Mouse (Mus musculus) neural tube, embryonic 12.5 days (tissue): ENCODE measurements around the gene Map3k12. TPM values are rescaled to one million over a fixed set of nuclear protein-coding genes. Genes with fewer than 3 reads are reported as not detected.

ENCODE experiments used
- polyA plus RNA-seq: library from polyadenylated mRNA; unstranded; fragments of >200 nt; fragmentation: Nextera tagmentation; extraction: Ambion mirVana; gene quantifications from 2 replicates; pipeline ENCODE4 v1.2.1, GENCODE M21; 2016

Gene Map3k12
- polyA plus RNA-seq, 1 experiment from 2014 or later: 51.9 TPM

Other genes with a start within 250 kb of the Map3k12 start
- gene Gm9918, start 246.5 kb downstream of the Map3k12 start, polyA plus RNA-seq: 0.09 and 0.23 TPM in 2 replicates
- gene Mfsd5, start 237.6 kb downstream of the Map3k12 start, polyA plus RNA-seq: 53.2 and 56.4 TPM in 2 replicates
- 22.5 and 25.4 TPM in 2 replicates for gene Espl1, start 220.8 kb downstream of the Map3k12 start, polyA plus RNA-seq
- 373 and 404 TPM in 2 replicates for gene Pfdn5, start 190.9 kb downstream of the Map3k12 start, polyA plus RNA-seq
- gene Myg1, start 185.4 kb downstream of the Map3k12 start, polyA plus RNA-seq: 90.4 and 94.9 TPM in 2 replicates
- gene Aaas, start 166.3 kb downstream of the Map3k12 start, polyA plus RNA-seq: 51.3 and 53.2 TPM in 2 replicates
- gene Sp7, start 149.9 kb downstream of the Map3k12 start, polyA plus RNA-seq: 0.57 and 0.81 TPM in 2 replicates
- gene Sp1, start 110.9 kb downstream of the Map3k12 start, polyA plus RNA-seq: 6.9 and 7.7 TPM in 2 replicates
- gene Amhr2, start 71.7 kb downstream of the Map3k12 start, polyA plus RNA-seq: 0.23 TPM in 2 replicates
- 80.5 and 80.6 TPM in 2 replicates for gene Prr13, start 58.0 kb downstream of the Map3k12 start, polyA plus RNA-seq
- 144 and 152 TPM in 2 replicates for gene Pcbp2, start 46.5 kb downstream of the Map3k12 start, polyA plus RNA-seq
- gene Gm10337, start 13.3 kb downstream of the Map3k12 start, polyA plus RNA-seq: not detected in 2 replicates
- gene Tarbp2, start 1.1 kb upstream of the Map3k12 start, polyA plus RNA-seq: 97.9 and 105 TPM in 2 replicates
- gene Npff, start 7.9 kb upstream of the Map3k12 start, polyA plus RNA-seq: 4.8 and 5.4 TPM in 2 replicates
- gene Gm28047, start 108.0 kb upstream of the Map3k12 start, polyA plus RNA-seq: not detected in 2 replicates
- gene Atf7, start 108.4 kb upstream of the Map3k12 start, polyA plus RNA-seq: 22.0 and 23.9 TPM in 2 replicates
- gene Atp5g2, start 155.3 kb upstream of the Map3k12 start, polyA plus RNA-seq: 61.1 and 62.7 TPM in 2 replicates
- 39.1 and 47.3 TPM in 2 replicates for gene Calcoco1, start 205.1 kb upstream of the Map3k12 start, polyA plus RNA-seq